Mouse (Mus musculus): ENCODE data around the gene Naaladl2. TPM values are rescaled to one million over a fixed set of nuclear protein-coding genes. Genes with fewer than 3 reads are reported as not detected.

Gene Naaladl2
- total RNA-seq, 1 experiment from 2014 or later = 3.5 TPM

DNA sequence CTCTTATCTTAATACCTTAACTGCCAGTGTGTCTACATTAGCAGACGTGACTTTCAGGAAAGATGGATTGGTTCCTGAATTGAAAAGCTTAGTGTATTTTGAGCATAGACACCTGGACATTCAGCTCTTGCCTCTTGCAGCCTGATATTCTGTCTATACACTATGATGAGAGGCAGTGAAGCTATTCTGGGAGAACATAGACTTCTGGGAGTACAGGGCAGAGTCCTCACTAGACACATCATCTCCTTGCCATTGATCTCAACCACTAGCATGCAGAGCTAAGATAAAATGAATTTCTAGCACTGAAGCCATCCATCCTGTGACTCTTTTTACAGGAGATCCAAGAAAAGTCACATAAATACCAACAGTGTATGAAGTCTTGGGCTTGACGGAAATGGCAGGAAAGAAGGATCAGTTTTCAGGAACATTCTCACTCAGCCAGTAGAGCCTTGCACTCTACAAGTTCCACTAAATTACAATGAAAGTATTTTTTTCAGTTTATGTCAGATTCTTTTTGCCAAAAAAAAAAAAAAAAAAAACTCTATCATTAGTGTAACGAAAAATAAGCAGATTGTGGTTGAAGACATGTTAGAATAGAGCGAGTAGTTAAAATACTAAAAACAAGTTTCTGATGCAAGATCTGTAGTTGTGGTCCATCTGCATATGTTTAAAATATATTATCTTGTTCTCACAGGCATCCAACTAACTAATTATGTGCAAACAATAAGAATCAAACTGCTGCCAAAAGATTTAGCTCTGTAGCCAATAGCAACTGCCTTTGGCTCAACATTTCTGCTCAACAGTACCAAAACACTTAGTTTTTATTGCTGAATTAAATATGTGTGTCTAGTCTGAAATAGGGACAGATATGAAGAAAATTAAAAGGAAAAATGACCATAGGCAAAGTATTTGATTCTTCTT, 1171.1 kb downstream of the Naaladl2 start:
- no peak for DNase-seq

DNA sequence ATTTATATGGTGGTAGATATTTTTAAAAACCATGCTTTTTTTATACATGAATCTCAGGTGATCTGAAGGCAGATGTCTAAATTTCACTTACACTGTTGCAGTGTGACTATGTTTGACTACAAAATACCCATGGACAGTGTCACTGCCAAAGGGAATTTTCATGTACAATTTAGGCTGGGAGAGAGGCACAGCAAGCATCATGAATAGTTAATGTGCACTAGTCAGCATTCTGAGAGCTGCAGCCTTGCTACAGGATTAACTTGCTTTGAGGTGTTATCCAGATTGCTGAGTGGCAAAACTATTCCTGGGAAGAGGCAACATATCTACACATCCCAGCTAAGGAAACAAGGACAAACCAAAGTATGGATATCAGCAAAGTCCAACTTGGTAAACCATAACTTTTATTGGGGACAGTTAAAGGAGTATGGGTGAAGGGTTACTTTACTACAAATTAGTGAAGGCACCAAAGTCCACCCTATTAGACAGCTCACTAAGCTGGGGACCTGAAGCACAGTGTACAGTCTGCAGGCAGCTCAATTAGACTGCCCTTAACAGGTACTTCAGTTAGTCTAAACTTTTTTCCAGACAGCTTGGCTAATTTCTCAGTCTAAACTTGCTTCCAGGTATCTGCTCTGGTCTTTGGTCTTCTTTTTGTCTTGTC, 1181.0 kb downstream of the Naaladl2 start:
- no peak for DNase-seq

DNA sequence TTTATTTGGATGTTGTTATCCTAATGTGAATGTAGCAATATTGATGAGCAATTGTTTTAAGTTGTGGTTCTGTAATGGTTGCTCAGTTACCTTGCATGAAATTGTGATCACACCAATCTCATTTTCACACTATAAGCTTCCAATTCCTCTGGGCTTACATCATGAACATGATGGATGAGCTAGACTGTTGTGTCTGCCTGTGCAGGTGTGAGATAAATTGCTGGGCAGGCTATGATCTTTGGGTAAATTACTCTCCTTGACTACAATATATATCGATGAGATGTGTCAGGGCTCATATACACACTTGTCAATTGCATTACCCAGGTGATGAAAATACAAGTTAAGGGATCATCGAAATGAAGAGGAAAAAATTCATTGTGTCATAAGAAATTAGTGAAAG, 1197.9 kb downstream of the Naaladl2 start:
- no peak for DNase-seq

DNA sequence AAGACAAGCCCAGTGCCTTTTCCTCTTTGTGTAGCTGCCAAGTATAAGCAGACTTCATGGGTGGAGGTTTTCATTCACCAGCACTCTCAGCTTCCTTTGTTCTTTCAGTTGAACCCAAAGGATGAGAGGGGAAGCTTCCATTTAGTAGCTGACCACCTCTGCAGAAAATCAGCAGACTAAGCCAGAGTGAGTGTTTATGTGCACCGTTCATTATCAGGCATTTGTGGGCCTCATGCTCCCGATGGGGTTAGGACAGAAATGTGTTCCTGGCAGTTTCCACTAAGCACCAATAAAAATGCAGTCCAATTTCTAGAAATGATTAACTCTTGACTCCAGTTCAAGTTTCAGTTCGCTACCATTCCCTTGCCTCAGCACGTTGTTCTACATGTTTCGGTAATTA, 1206.8 kb downstream of the Naaladl2 start:
- DNase-seq = no peak

DNA sequence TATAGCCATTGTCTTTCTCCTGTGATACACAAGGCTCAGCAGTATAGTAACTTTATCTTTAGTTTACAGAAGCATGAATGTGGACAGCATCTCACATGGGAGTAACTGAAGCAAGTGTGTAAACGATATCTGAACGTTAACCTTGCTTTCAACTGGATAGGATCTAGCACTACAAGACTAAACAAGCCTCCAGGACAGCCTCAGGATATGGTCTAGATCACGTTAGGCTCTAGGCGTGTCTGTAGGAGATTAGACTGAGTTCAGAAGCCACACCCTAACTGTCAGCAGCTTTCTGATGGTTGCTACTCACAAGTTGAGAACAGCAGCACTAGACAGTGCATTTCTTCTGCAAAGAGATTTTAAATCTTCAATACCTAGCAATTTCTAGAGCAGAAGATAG, 1216.0 kb downstream of the Naaladl2 start:
- DNase-seq = no peak

DNA sequence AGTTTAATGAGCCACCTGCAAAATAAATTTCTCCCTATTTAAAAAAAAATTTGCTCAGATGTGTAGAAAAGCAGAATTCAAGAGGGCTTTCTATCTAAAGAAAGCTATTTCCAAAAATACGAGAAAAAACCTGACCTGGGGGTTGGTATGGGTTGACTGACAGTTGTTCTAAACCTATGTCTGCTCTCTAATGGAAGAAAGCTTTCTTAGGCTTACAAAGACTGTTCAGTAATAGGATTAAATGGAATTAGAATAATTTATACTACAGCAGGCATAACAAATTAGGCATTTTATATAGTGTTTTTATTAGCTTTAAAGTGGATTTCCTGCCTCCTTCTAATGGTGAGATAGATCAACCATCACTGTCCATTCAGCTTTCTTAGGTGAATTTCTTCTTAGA, 1236.4 kb downstream of the Naaladl2 start:
- DNase-seq = no peak

DNA sequence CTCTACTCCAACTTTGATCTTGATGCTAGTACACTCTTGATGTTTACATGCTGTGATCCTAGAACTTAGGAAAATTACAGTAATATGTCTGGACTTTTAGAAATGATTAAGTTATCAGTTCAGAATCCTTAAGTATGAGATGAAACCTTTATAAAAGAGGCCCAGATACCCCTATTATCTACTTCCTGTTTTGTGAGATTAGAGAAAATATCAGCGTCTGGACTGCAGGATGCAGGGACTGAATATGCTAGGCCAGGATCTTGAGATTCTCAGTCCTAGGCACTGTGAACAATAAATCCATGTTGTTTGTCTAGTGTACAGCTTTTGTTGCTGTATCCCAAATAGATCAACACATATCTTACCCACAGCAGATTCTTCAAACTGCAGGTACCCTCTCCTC, 1278.4 kb downstream of the Naaladl2 start:
- no peak for DNase-seq

DNA sequence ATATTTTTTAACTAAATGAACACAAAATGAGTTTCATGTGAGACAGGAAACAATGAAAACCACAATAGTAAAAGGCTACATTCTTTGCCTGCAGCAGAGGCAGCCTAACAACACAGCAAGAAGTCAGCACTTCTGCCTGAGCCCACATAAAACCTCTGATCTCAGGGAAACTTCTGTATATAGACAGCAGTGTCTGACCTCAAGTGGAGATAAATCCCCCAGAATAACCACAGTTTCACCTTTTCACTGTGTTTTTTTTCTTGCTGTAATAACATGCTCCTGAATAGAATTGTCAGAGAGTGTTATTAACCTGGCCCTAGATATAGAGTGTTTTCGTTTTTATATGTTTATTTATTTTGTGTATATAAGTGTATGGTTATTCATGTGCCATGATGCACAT, 1286.8 kb downstream of the Naaladl2 start:
- no peak for DNase-seq

DNA sequence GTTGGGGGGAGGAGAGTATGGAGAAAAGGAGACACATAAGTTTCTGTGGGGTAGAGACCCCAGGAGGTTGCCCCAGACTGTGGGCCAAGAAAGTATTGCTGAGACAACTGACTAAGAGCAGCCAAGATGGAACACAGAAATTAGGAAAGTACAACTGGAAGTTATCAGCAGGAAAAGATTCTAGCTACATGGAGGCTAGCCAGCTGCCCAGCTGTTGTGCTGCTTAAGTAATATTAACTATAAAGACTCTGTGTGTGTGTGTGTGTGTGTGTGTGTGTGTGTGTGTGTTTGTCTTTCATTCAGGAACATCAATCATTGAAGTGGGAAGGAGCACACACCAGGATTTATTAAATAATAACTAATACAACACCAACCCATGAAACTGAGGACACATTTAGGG, 1326.5 kb downstream of the Naaladl2 start:
- no peak for DNase-seq

DNA sequence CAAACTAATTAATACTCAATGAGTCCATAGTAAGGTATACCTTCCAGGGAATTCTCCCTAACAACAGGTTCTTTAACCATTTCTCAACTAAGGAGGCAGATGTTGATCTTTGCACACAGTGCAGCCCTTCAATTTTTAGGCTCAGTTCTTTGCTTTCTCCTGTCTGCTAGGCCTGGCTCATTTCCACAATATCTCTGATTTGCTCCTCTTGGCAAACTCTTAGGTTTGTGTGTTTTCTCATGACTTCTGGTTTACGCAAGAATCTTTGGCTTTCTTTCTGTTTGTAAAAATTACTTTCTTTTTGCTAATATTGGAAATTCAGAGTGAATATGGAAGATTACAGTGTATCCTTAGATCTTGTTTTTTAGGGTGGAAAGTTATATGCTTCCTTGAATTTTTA, 1385.3 kb downstream of the Naaladl2 start:
- peak; percentile 5 for DNase-seq
